Mouse (Mus musculus) neural tube, embryonic 13.5 days (tissue): Measurements from ENCODE around the gene Zfand3. TPM values are rescaled to one million over a fixed set of nuclear protein-coding genes. Genes with fewer than 3 reads are reported as not detected.

Experiments
- ATAC-seq: fragments of 200-750 bp; cut with Nextera tagmentation; 2 replicates; pipeline ENCODE4 v1.8.0; 2017; ENCODE audit warnings: low read depth, mild to moderate bottlenecking, moderate TSS enrichment, moderate library complexity
- H3K27ac ChIP-seq: fragments of 300-500 bp; sonication (generic); replicated peaks from 2 replicates; pipeline ENCODE4 v1.5.1; 2015; ENCODE audit warnings: moderate library complexity, mild to moderate bottlenecking, inconsistent platforms
- H3K27me3 ChIP-seq: fragments of 300-500 bp; sonication (generic); 2 replicates; pipeline ENCODE4 v1.6.1; 2015; ENCODE audit warnings: mild to moderate bottlenecking, inconsistent platforms
- H3K36me3 ChIP-seq: fragments of 300-500 bp; sonication (generic); 2 replicates; pipeline ENCODE4 v1.6.1; 2015; ENCODE audit warnings: mild to moderate bottlenecking, inconsistent platforms
- H3K4me1 ChIP-seq: fragments of 300-500 bp; sonication (generic); replicated peaks from 2 replicates; pipeline ENCODE4 v1.6.1; 2015; ENCODE audit warnings: inconsistent platforms
- H3K4me2 ChIP-seq: fragments of 300-500 bp; sonication (generic); 2 replicates; pipeline ENCODE4 v1.6.1; 2015; ENCODE audit warnings: inconsistent platforms, mild to moderate bottlenecking, moderate library complexity
- H3K4me3 ChIP-seq: fragments of 300-500 bp; sonication (generic); 2 replicates; pipeline ENCODE4 v1.5.1; 2015; ENCODE audit warnings: mild to moderate bottlenecking, inconsistent platforms
- H3K9ac ChIP-seq: fragments of 300-500 bp; sonication (generic); 2 replicates; pipeline ENCODE4 v1.6.1; 2015; ENCODE audit warnings: moderate library complexity, mild to moderate bottlenecking, inconsistent platforms
- H3K9me3 ChIP-seq: fragments of 300-500 bp; sonication (generic); 2 replicates; pipeline ENCODE4 v1.6.1; 2016; ENCODE audit warnings: inconsistent platforms
- WGBS: fragments of 180-500 bp; shearing (Covaris S2); methylation state at CpG from one replicate; pipeline ENCODE4 v1.1.7; 2015; 5-methylcytosine and 5-hydroxymethylcytosine counted together
- polyA plus RNA-seq: library from polyadenylated mRNA; unstranded; fragments of >200 nt; fragmentation: Nextera tagmentation; extraction: Ambion mirVana; gene quantifications from 2 replicates; pipeline ENCODE4 v1.2.1, GENCODE M21; 2015

The Zfand3 gene
- polyA plus RNA-seq, 1 experiment from 2014 or later: 79.3 TPM

- peaks cover 28% of the 10 kb centered on the region for H3K4me1 ChIP-seq
- no peaks in the 10 kb centered on the region for H3K27me3 ChIP-seq
- no peaks in the 10 kb centered on the region for H3K36me3 ChIP-seq
- H3K27ac ChIP-seq: no peak overlapping the region
- no peak overlapping the region for H3K9ac ChIP-seq
- ATAC-seq: no peak
- no peak overlapping the region for H3K4me2 ChIP-seq
- 90% methylated on average over 5 of the region's 5 CpGs for WGBS
- H3K9me3 ChIP-seq: no peaks in the 10 kb centered on the region
- no peak overlapping the region for H3K4me3 ChIP-seq
Measured at GRCm38 (mm10) chr17:30059066-30059465, 54.5 kb downstream of the Zfand3 start.

- no peak for ATAC-seq
- H3K4me3 ChIP-seq: no peak overlapping the region
- no peaks in the 10 kb centered on the region for H3K36me3 ChIP-seq
- WGBS: 89% methylated on average over 8 of the region's 8 CpGs
- no peak overlapping the region for H3K9ac ChIP-seq
- no peak overlapping the region for H3K27ac ChIP-seq
- H3K9me3 ChIP-seq: no peaks in the 10 kb centered on the region
- H3K4me1 ChIP-seq: peaks cover 37% of the 10 kb centered on the region
- no peak overlapping the region for H3K4me2 ChIP-seq
- no peaks in the 10 kb centered on the region for H3K27me3 ChIP-seq
Measured at GRCm38 (mm10) chr17:30061100-30061837, 56.7 kb downstream of the Zfand3 start.

GRCm38 (mm10) chr17:30063849-30064248 lies 59.3 kb downstream of the Zfand3 start:
- Histone ChIP-seq H3K4me1 (peaks cover 29% of the 10 kb centered on the region), H3K27ac (no peak overlapping the region), H3K4me3 (no peak overlapping the region), H3K4me2 (no peak overlapping the region), H3K27me3 (no peaks in the 10 kb centered on the region), H3K36me3 (no peaks in the 10 kb centered on the region), H3K9me3 (no peaks in the 10 kb centered on the region), H3K9ac (no peak overlapping the region)
- 29% methylated on average over 3 of the region's 3 CpGs for WGBS
- ATAC-seq: no peak

DNA sequence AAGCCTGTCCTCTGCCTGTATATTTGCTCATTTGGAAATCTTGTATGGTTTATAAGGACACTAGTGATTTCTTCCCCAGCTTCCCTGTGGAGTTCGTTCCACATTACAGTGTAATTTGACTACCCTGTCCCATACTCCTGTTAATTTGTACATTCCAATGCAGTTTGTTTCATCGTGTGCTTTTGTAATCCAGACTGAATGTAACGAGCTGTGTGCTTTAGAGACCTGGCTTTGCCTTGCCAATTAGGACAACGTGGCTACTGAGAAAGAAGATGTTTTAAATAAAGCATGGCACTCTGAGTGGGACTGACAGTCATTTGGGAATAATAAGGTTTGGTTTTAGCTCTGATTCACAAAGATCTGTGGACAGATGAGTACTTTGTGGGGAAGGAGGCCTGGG lies 60.2 kb downstream of the Zfand3 start:
- Histone ChIP-seq H3K9me3 (no peaks in the 10 kb centered on the region), H3K27me3 (no peaks in the 10 kb centered on the region), H3K9ac (no peak overlapping the region), H3K27ac (peak overlapping the region; percentile 29), H3K4me3 (no peak overlapping the region), H3K36me3 (no peaks in the 10 kb centered on the region), H3K4me1 (peaks cover 32% of the 10 kb centered on the region), H3K4me2 (no peak overlapping the region)
- ATAC-seq: no peak
- WGBS: 26% methylated on average over 4 of the region's 4 CpGs

- no peak for ATAC-seq
- Histone ChIP-seq H3K36me3 (no peaks in the 10 kb centered on the region), H3K4me2 (no peak overlapping the region), H3K9me3 (no peaks in the 10 kb centered on the region), H3K4me3 (no peak overlapping the region), H3K27me3 (no peaks in the 10 kb centered on the region), H3K4me1 (peaks cover 23% of the 10 kb centered on the region), H3K27ac (no peak overlapping the region), H3K9ac (no peak overlapping the region)
- WGBS: 91% methylated on average over 3 of the region's 3 CpGs
Measured at GRCm38 (mm10) chr17:30069776-30070175, 65.2 kb downstream of the Zfand3 start.

DNA sequence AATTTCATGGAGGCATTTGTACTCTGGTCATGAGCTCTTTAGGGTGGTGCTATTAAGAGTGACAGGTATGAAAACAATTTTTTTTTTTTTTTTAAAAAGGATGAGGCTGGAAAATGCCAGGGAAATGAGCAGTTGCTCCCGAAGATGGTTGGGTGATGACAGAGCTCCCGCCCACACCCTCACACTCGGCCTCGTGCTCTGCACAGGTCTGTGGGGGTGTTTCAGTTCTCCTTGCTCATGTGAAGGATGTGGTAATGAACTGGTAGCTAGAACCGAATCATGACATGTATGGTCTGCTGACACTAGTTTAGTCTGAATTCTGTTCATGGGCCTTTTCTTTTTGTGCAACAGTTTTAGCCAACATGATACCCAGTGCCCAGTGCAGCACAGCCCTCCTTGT lies 66.1 kb downstream of the Zfand3 start:
- Histone ChIP-seq H3K27me3 (no peaks in the 10 kb centered on the region), H3K4me2 (no peak overlapping the region), H3K27ac (no peak overlapping the region), H3K36me3 (no peaks in the 10 kb centered on the region), H3K4me3 (no peak overlapping the region), H3K9ac (no peak overlapping the region), H3K4me1 (peaks cover 22% of the 10 kb centered on the region), H3K9me3 (no peaks in the 10 kb centered on the region)
- no peak for ATAC-seq
- 90% methylated on average over 5 of the region's 5 CpGs for WGBS

DNA sequence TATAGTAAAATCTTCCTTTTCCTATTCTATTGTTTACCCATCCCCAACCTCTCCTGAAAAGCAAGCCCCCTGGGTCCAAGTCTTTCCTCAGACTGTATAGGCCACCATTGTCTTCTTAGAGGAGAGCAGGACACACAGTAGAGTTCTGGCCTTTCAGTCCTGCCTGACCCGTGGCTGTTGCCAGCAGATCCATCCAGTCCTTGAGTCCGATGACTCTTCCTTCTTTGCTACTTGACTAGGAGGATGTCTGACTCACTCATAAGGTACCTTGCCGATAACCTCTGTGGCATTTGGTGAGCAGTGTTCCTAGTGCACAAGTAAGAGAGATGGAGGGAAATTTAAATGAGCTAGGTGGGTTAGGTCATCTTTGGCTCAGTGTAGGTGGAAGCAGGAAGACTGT lies 68.1 kb downstream of the Zfand3 start:
- 91% methylated on average over 3 of the region's 3 CpGs for WGBS

DNA sequence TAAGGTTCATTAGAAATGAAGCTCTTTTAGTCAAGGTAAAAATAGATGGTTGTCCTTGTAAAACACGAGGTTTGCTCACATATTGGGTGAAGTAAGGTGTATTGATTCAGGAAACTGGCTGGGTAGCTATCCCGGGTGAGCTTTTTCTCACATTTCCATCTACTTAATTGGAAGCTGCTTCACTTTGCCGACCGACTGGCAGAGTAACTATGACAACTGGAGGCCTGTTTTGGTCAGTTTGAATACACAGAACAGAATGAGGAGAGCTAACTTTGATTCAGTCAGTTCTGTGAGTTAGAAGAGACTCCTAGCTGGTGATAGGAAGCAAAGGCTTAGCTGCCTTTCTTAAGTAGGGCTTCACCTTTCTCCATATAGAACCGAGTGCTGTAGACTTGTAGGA lies 71.4 kb downstream of the Zfand3 start:
- Histone ChIP-seq H3K4me1 (peaks cover 40% of the 10 kb centered on the region), H3K9ac (no peak overlapping the region), H3K4me2 (no peak overlapping the region), H3K9me3 (no peaks in the 10 kb centered on the region), H3K27ac (no peak overlapping the region; the same call in 1 of the 2 replicates), H3K27me3 (no peaks in the 10 kb centered on the region), H3K4me3 (no peak overlapping the region), H3K36me3 (no peaks in the 10 kb centered on the region)
- no peak for ATAC-seq
- WGBS: 67% methylated on average over 5 of the region's 5 CpGs

More for the DNA sequence above, 68.1 kb downstream of the Zfand3 start:
- Histone ChIP-seq H3K9me3 (no peaks in the 10 kb centered on the region), H3K9ac (no peak overlapping the region), H3K4me3 (no peak overlapping the region), H3K27me3 (no peaks in the 10 kb centered on the region), H3K4me1 (peaks cover 23% of the 10 kb centered on the region), H3K27ac (no peak overlapping the region), H3K36me3 (no peaks in the 10 kb centered on the region), H3K4me2 (no peak overlapping the region)
- ATAC-seq: no peak

DNA sequence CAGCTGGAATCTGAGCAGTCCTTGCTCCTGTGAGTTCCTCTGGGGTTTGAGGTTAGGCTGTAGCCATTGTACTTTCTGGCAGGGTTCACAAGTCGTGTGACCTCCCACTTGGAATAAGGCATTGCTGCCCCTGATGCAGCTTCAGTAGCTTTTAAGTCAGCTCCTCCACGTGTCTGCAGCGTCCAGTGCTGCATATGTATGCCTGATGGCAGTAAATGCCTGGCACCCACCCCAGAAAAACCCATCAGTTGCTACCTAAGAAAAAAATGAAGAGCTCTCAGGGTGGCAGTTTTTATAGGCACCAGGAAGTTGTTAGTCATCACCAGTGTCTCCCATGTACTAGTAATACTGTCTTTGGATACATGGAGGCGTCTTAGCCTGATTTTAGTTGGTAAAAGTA lies 79.5 kb downstream of the Zfand3 start:
- Histone ChIP-seq H3K27ac (0 out of 2 replicates have a peak overlapping the region, but pooled peaks have one; percentile 9), H3K9me3 (no peaks in the 10 kb centered on the region), H3K27me3 (no peaks in the 10 kb centered on the region), H3K4me3 (no peak overlapping the region), H3K4me1 (peaks cover 35% of the 10 kb centered on the region), H3K4me2 (no peak overlapping the region), H3K9ac (no peak overlapping the region), H3K36me3 (0 out of 2 replicates have a peak, but pooled peaks cover 2% of the 10 kb centered on the region)
- ATAC-seq: no peak
- 64% methylated on average over 4 of the region's 4 CpGs for WGBS

- Histone ChIP-seq H3K9ac (no peak overlapping the region), H3K27ac (no peak overlapping the region)
- WGBS: 91% methylated on average over 6 of the region's 7 CpGs
Measured at GRCm38 (mm10) chr17:30086695-30087094, 82.2 kb downstream of the Zfand3 start.

DNA sequence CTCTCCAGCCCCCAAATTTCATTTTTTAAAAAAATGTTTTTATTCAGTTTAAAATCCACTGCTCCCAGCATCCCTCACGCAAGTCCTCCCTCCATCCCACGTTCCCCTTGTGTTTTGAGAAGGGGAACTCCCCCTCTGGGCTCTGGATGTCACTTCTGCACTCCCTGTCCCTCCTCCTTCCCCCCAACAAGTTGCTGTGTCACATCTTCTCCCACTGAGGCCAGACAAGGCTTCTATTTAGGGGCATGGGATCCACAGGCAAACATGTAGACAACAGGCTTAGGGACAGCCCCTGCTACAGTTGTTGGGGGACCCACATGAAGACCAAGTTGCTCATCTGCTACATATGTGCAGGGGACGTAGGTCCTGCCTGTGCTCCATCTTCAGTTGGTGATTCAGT lies 83.9 kb downstream of the Zfand3 start:
- 97% methylated on average over 3 of the region's 3 CpGs for WGBS
- Histone ChIP-seq H3K4me2 (no peak overlapping the region), H3K9me3 (no peaks in the 10 kb centered on the region), H3K4me3 (no peak overlapping the region), H3K27me3 (no peaks in the 10 kb centered on the region), H3K9ac (no peak overlapping the region), H3K4me1 (peaks cover 16% of the 10 kb centered on the region), H3K36me3 (no peaks in the 10 kb centered on the region), H3K27ac (no peak overlapping the region)
- ATAC-seq: no peak

More at GRCm38 (mm10) chr17:30086695-30087094, 82.2 kb downstream of the Zfand3 start:
- H3K4me3 ChIP-seq: no peak overlapping the region
- ATAC-seq: no peak
- H3K4me2 ChIP-seq: no peak overlapping the region
- H3K4me1 ChIP-seq: peaks cover 16% of the 10 kb centered on the region
- no peaks in the 10 kb centered on the region for H3K27me3 ChIP-seq
- 0 out of 2 replicates have a peak, but pooled peaks cover 2% of the 10 kb centered on the region for H3K36me3 ChIP-seq
- H3K9me3 ChIP-seq: no peaks in the 10 kb centered on the region

DNA sequence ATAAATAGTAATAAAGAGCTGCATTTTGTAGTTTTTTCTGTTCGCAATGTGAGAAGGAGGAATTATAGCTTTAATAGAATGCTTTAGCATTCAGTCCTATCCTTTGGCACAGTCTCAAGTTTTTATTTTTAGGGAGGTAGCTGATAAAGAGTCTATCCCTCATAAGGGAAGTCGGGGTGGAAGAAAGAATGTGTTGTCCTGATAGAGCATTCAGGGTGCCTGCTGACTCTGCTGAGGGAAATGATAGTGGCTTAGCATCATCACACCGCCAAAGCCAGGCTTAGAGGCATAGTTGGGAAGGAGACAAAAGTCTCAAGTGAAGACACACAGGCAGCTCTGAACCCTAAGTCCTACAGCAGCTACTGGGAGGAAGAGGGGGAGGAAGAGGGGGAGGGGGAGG lies 85.9 kb downstream of the Zfand3 start:
- Histone ChIP-seq H3K9me3 (no peaks in the 10 kb centered on the region), H3K4me2 (no peak overlapping the region), H3K27ac (no peak overlapping the region), H3K4me1 (peaks cover 5% of the 10 kb centered on the region; the same call in 1 of the 2 replicates), H3K4me3 (no peak overlapping the region), H3K27me3 (no peaks in the 10 kb centered on the region), H3K9ac (no peak overlapping the region), H3K36me3 (no peaks in the 10 kb centered on the region)
- WGBS: 77% methylated on average over 3 of the region's 3 CpGs
- ATAC-seq: no peak
